8 mouse cellular contexts compared by ENCODE assay signal in genomic region chr12:73952879-73953278, GRCm38 (mm10). TPM values are rescaled to one million over a fixed set of nuclear protein-coding genes. Genes with fewer than 3 reads are reported as not detected.
A peak's percentile ranks its signal among the peaks of the same experiment; 100 is the strongest.
DNase-seq lines count a peak whose midpoint lies in the region; ATAC-seq and TF ChIP-seq lines count a peak whose summit lies in the region.

No protein-coding gene starts in this region.

- no peak for TF ChIP-seq EP300 in lung, postnatal 0 days (IDR thresholded peaks at IDR 0.05)

- H3K4me2 ChIP-seq in kidney, embryonic 14.5 days (replicated peaks; ENCODE audit: low read depth, low read length): peak overlapping the region; percentile 45
- H3K4me2 ChIP-seq in lung, postnatal 0 days (replicated peaks; ENCODE audit: low read depth, low read length): peak overlapping the region; percentile 54

- H3K9me3 ChIP-seq in kidney, embryonic 14.5 days (ENCODE audit: control insufficient read depth, low read length): no peaks in the 10 kb centered on the region
- H3K9me3 ChIP-seq in lung, postnatal 0 days (ENCODE audit: low read length): no peaks in the 10 kb centered on the region

- H3K36me3 ChIP-seq in kidney, adult 2 months (ENCODE audit: control insufficient read depth, insufficient read depth, low read length): no peaks in the 10 kb centered on the region
- peaks cover under 1% of the 10 kb centered on the region; the same call in 1 of the 2 replicates for H3K36me3 ChIP-seq in kidney, embryonic 14.5 days (ENCODE audit: control insufficient read depth, insufficient read depth, low read length)
- no peaks in the 10 kb centered on the region for H3K36me3 ChIP-seq in lung, postnatal 0 days (ENCODE audit: insufficient read depth, low read length)

- peak; percentile 26 for DNase-seq in kidney, adult 2 months
- DNase-seq in kidney, adult 9 months: no peak
- DNase-seq in c-Kit-positive CD71-positive TER-119-positive erythroid progenitor cells, embryonic 14.5 days (ENCODE audit: low spot score): peak; percentile 34
- peak; percentile 18 to 30 for DNase-seq in frontal cortex, postnatal 14 days (ENCODE audit: low spot score in 2 of 2)
- DNase-seq in lung, postnatal 0 days (ENCODE audit: low spot score): peak; percentile 43
- DNase-seq in retina, embryonic 14.5 days (ENCODE audit: low spot score): peak; percentile 63

- no peaks in the 10 kb centered on the region for H3K27me3 ChIP-seq in kidney, adult 2 months (replicated peaks; ENCODE audit: control insufficient read depth, insufficient read depth, low read length)
- H3K27me3 ChIP-seq in kidney, embryonic 14.5 days (ENCODE audit: control insufficient read depth, insufficient read depth, low read length): no peaks in the 10 kb centered on the region
- H3K27me3 ChIP-seq in lung, postnatal 0 days (replicated peaks; ENCODE audit: insufficient read depth, low read length): no peaks in the 10 kb centered on the region

- WGBS in kidney, adult 2 months: 16% methylated on average over 15 of the region's 15 CpGs
- WGBS in kidney, embryonic 14.5 days: 16% methylated on average over 15 of the region's 15 CpGs
- WGBS in lung, postnatal 0 days: 10% methylated on average over 15 of the region's 15 CpGs

- H3K4me3 ChIP-seq in kidney, adult 2 months (ENCODE audit: insufficient read depth, low read depth, low read length): no peak overlapping the region
- peak overlapping the region; percentile 32 for H3K4me3 ChIP-seq in kidney, embryonic 14.5 days (ENCODE audit: low read length)
- peak overlapping the region; percentile 16; the same call in 1 of the 2 replicates for H3K4me3 ChIP-seq in lung, postnatal 0 days (ENCODE audit: low read depth, low read length)

- no peak for TF ChIP-seq POLR2A in kidney, adult 2 months (IDR thresholded peaks at IDR 0.05; ENCODE audit: low read depth, low read length)

- H3K27ac ChIP-seq in kidney, adult 2 months (ENCODE audit: insufficient read depth, low read depth, low read length): no peak overlapping the region
- H3K27ac ChIP-seq in kidney, embryonic 14.5 days (ENCODE audit: low read depth, low read length): no peak overlapping the region
- no peak overlapping the region for H3K27ac ChIP-seq in lung, postnatal 0 days (ENCODE audit: low read length)

- TF ChIP-seq CTCF in kidney, adult 2 months (conservative IDR thresholded peaks at IDR 0.05; ENCODE audit: insufficient read depth, insufficient read length, low read depth, low read length): no peak
- no peak for TF ChIP-seq CTCF in lung, postnatal 0 days (IDR thresholded peaks at IDR 0.05)

- peak; percentile 55; the same call in 1 of the 2 replicates for ATAC-seq in kidney, embryonic 14.5 days (ENCODE audit: low FRiP score, low TSS enrichment)
- peak; percentile 47; the same call in 1 of the 2 replicates for ATAC-seq in lung, postnatal 0 days
- ATAC-seq in erythroid progenitor cell, adult 5-6 weeks (replicated peaks; ENCODE audit: low FRiP score, poor library complexity, severe bottlenecking): no peak

- H3K9ac ChIP-seq in kidney, embryonic 14.5 days (ENCODE audit: low read depth, low read length): peak overlapping the region; percentile 13; the same call in 1 of the 2 replicates
- H3K9ac ChIP-seq in lung, postnatal 0 days (replicated peaks; ENCODE audit: low read depth): 0 out of 2 replicates have a peak overlapping the region, but pooled peaks have one; percentile 23

- peaks cover 8% of the 10 kb centered on the region; the same call in 1 of the 2 replicates for H3K4me1 ChIP-seq in kidney, adult 2 months (ENCODE audit: control insufficient read depth, insufficient read depth, low read length)
- H3K4me1 ChIP-seq in kidney, embryonic 14.5 days (ENCODE audit: control insufficient read depth, insufficient read depth, low read length): peaks cover 5% of the 10 kb centered on the region; the same call in 1 of the 2 replicates
- peaks cover 2% of the 10 kb centered on the region; the same call in 1 of the 2 replicates for H3K4me1 ChIP-seq in lung, postnatal 0 days (ENCODE audit: insufficient read depth, low read depth, low read length)

RNA-seq across cellular contexts. Expression of gene Snapc1, which starts 11.4 kb away (rescaled TPM):
- polyA plus RNA-seq in kidney, adult 2 months (2012; rRNA removed): 8.2 and 9.2 TPM in 2 replicates
- polyA plus RNA-seq in kidney, embryonic 14.5 days (2014; fragmentation: Nextera tagmentation; extraction: Ambion mirVana): 15.1 and 16.1 TPM in 2 replicates
- 9.1 and 9.2 TPM in 2 replicates for polyA plus RNA-seq in lung, postnatal 0 days (2015; fragmentation: Nextera tagmentation; extraction: Ambion mirVana)
- 0.36 and 1.3 TPM in 2 replicates for total RNA-seq in erythroid progenitor cell, adult 5-6 weeks (2015; ENCODE audit: low replicate concordance)
- total RNA-seq in erythroid progenitor cell, adult 5-6 weeks (2017; ENCODE audit: low replicate concordance): 0.38 and 1.2 TPM in 2 replicates

RNA-seq across cellular contexts. Expression of gene Gm49321, which starts 15.4 kb away (rescaled TPM):
- not detected in 2 replicates for polyA plus RNA-seq in kidney, adult 2 months (2012; rRNA removed)
- polyA plus RNA-seq in kidney, embryonic 14.5 days (2014; fragmentation: Nextera tagmentation; extraction: Ambion mirVana): 8.7 and 13.9 TPM in 2 replicates
- polyA plus RNA-seq in lung, postnatal 0 days (2015; fragmentation: Nextera tagmentation; extraction: Ambion mirVana): 4.3 and 7.2 TPM in 2 replicates
- total RNA-seq in erythroid progenitor cell, adult 5-6 weeks (2015; ENCODE audit: low replicate concordance): not detected in 2 replicates
- total RNA-seq in erythroid progenitor cell, adult 5-6 weeks (2017; ENCODE audit: low replicate concordance): not detected in 2 replicates

RNA-seq across cellular contexts. Expression of gene Syt16, which starts 44.6 kb away (rescaled TPM):
- polyA plus RNA-seq in kidney, adult 2 months (2012; rRNA removed): 0.02 and 0.04 TPM in 2 replicates
- polyA plus RNA-seq in kidney, embryonic 14.5 days (2014; fragmentation: Nextera tagmentation; extraction: Ambion mirVana): 0.24 and 1.2 TPM in 2 replicates
- polyA plus RNA-seq in lung, postnatal 0 days (2015; fragmentation: Nextera tagmentation; extraction: Ambion mirVana): 0.04 TPM in 2 replicates
- not detected in 2 replicates for total RNA-seq in erythroid progenitor cell, adult 5-6 weeks (2015; ENCODE audit: low replicate concordance)
- total RNA-seq in erythroid progenitor cell, adult 5-6 weeks (2017; ENCODE audit: low replicate concordance): not detected in 2 replicates

RNA-seq across cellular contexts. Expression of gene Hif1a, which starts 51.7 kb away (rescaled TPM):
- polyA plus RNA-seq in kidney, adult 2 months (2012; rRNA removed): 18.6 and 20.6 TPM in 2 replicates
- polyA plus RNA-seq in kidney, embryonic 14.5 days (2014; fragmentation: Nextera tagmentation; extraction: Ambion mirVana): 64.9 and 114 TPM in 2 replicates
- polyA plus RNA-seq in lung, postnatal 0 days (2015; fragmentation: Nextera tagmentation; extraction: Ambion mirVana): 34.6 and 42.7 TPM in 2 replicates
- total RNA-seq in erythroid progenitor cell, adult 5-6 weeks (2015; ENCODE audit: low replicate concordance): 13.3 and 21.8 TPM in 2 replicates
- 14.8 and 23.3 TPM in 2 replicates for total RNA-seq in erythroid progenitor cell, adult 5-6 weeks (2017; ENCODE audit: low replicate concordance)
